Mouse (Mus musculus) heart, postnatal 10 days (tissue): ENCODE data around the gene Bcl9l. TPM values are rescaled to one million over a fixed set of nuclear protein-coding genes. Genes with fewer than 3 reads are reported as not detected.
A peak's percentile ranks its signal among the peaks of the same experiment; 100 is the strongest.

Experiments used
- DNase-seq, 2 experiments: peaks; one replicate each; pipeline ENCODE4 v3.0.0; 2021
- intact Hi-C: fragments of 180-260 bp; cut with DNase I; formaldehyde crosslinking; loops from one replicate; pipeline ENCODE4 v1.15.1; 2025
- total RNA-seq, 2 experiments: library from RNA; stranded (reverse); gene quantifications; 2 replicates each; pipeline ENCODE4 v1.2.3; 2021

Gene Bcl9l
- total RNA-seq, 2 experiments from 2014 or later: 66.8 to 73.0 TPM

DNA sequence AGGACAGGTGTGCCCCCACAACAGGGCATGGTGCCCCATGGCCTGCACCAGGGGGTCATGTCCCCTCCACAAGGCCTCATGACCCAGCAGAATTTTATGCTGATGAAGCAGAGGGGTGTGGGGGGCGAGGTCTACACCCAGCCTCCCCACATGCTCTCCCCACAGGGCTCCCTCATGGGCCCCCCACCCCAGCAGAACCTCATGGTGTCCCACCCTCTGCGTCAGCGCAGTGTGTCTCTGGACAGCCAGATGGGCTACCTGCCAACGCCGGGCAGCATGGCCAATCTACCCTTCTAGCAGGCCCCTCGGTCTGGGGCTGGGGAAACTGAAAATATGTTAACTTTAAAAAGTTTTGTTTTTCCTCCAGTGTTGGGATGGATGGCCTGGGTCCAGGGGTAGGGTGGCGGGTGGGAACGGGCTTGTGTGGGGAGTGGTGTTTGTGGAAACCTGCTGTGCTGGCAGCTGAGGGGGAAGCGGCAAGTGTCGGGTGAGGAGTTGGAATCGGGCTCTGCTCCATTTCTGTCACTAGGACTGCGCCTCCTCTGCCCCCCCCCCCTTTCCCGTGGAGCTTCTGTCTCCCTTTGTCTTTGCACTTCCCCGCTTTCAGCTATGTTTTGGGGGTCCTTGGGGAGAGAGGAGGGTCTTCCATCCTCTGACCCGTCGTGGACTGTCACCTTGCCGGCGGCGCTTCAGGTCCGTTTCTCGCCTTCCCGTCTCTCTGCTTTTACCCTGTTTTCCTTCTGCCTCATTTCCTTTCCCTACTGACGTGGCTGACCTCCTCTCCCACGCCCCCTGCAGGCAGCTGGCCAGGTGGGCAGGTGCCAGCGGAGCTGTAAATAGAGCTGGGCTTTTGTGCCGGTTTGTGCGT, 27.1 kb downstream of the Bcl9l start:
- intact Hi-C loops: loop anchor here (2.0 kb wide), 1 partner anchor 95 kb away; the partner anchor contains the start of gene Ddx6
- peak; percentile 94 to 96 for DNase-seq

DNA sequence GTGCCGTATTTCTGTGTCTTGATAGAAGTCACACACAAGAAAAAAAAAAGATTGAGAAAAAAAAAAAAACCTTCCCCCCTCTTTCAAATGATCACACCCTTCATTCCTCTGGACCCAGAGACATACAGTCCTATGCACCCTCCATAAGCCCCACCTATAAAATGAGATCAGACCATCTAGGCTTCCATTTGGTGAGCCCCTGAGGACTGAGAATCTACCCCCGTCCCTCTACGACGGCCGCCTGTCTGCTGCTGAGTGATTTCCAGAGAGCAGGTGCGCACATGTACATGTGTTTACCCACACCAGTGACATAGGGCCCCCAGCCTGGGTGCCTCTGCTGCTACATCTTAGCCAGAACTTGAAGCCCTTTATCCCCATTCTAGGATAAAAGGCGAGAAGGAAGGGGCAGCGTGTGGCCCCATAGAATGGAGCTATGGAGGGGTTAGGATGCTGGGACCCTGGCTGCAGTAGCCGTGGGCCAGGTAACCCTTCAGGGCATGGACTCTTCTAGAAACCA, 27.8 kb downstream of the Bcl9l start:
- DNase-seq: no peak
- intact Hi-C loops: loop anchor here (2.0 kb wide), 1 partner anchor 94 kb away; the partner anchor contains the start of gene Ddx6

DNA sequence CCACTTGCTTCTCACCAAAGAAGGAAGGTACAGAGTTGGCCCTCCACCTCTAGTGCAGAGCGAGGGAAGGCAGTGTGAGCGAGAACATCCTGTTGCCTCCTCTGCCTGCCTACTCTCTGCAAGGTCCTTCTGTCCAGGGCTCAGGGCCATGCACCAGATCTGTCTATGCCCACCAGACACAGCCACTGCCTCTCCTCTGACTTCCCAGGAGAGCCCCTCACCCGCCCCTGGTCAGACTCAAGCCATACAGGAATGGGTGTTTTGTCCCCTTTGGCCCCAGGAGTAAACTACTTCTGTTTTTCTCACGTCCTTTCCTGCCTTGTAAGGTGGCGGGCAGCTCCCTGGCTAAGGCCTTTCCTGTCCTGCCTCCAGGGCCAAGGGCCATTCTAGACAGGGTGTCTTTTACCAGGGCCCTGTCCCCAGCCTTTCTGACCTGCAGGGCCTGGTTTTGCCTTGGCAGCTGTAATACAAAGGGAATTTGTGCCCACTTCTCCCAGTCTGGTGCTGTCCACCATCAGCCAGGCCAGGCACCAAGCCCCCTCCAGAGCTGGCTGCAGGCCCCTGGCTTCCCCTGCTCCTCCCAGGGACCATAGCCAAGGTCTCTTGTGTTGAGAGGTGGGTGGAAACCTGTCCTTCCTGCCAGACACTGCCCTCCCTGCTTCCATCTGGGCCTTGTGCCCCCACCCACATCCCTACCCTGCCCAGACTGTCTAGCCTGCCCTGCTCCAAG, 28.4 kb downstream of the Bcl9l start:
- intact Hi-C loops: loop anchor here (2.0 kb wide), 1 partner anchor 94 kb away; the partner anchor contains the start of gene Ddx6
- DNase-seq: peak; percentile 81 to 88

DNA sequence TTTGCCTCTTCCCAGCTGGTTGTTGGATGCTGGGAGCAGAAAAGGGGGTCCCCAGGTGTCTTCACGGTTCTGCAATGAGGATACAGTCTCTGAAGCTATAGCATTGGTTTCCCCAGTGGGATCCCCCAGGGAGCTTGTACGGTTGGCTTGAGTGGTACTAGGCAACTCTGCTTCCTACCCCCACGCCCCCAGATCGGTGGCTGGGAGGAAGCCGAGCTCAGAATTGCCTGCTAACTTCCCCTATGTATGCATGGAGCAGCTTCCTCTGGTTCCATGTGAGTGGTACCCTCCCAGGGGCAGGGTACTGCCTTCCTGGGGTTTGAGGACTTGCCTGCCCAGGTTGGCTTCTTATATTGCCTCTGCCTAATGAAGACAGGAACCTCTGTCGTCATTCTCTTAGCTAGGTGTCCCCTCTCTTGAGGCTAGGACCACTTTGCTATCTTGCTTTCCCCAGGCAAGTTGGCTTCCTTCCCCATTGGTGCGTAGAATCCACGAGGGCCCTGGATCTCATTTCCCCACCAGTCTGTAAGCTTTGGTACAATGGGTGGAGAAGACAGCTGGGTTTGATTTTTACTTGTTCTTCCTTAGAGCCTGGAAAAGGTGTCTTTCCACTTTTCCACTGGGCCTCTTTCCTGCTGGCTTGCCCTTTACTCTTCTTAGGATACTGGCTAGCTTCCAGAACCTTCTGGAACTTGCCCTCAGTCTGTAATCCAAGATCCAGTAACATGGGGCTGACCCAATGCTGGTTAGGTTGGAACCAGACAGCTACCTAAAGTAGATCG, 29.5 kb downstream of the Bcl9l start:
- no peak for DNase-seq
- intact Hi-C loops: loop anchor here (2.0 kb wide), 1 partner anchor 93 kb away; the partner anchor contains the start of gene Ddx6

DNA sequence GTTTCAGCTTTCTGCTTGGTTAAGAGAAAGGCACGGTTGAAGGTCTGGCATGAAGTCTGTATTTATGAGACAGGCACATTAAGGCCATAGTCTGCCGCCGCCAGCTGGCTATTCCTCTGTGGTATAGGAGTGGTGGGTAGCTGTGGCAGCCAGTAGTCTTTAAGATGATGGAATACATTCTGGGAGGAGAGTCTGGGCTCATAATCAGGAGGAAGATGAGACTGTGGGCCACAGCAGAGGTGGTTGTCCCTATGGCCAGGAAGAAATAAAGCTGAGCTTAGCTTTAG, 30.0 kb downstream of the Bcl9l start:
- intact Hi-C loops: no loop called here
- DNase-seq: no peak

DNA sequence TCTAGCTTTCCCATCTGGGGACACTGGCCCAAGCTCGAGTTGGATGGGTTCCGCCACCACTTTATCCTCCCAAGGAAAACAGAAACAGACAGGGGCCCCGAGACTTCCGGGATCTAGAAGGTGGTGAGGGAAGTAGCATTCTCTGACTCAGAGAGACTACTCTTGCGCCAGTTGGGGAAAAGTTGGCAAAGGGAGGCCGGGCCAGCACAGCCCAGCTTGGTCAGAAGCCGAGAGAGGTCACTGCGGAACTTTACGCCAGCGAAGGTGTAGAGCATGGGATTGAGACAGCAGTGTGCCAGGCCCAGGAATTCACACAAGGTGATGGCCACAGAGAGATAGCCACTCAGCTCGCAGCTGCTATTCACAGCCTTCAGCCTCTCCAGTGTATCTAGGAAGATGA, 30.5 kb downstream of the Bcl9l start:
- peak in 1 of 2 experiments; percentile 35 for DNase-seq
- intact Hi-C loops: no loop called here

DNA sequence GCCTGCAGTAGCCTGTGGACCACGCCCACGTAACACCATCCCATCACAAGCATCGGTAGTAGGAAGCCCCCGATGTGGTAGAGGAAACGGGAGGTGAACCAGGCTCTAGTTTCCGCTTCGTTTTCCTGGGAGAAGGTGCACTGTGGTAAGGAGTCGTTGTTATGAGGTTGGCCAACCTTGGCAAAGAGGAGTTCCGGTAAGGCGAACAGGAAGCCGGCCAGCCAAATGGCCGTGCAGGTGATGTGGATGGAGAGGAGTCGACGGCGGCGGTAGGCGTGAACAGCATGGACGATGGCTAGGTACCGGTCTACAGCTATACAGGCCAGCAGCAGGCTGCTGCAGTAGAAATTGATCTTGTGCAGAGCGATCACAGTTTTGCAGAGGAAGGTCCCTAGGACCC, 31.0 kb downstream of the Bcl9l start:
- no peak for DNase-seq
- intact Hi-C loops: no loop called here

DNA sequence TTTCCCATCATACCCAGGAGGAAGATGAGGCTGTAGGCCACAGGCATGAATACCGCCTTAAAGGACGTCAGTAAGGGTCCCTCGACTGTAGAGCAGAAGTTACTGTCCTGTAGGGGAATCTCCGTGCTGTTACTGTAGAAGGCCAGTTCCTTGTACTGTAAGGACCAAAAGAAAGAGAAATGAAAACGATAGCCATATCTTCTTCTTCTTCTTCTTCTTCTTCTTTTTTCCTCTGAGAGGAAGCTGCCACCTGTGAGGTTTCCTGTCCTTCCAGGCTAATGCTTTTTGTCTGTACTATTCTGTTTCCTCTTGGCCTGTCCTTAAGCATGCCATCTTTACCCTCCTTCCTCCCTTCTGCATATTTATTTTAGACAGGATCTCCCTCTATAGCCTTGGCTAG, 31.5 kb downstream of the Bcl9l start:
- intact Hi-C loops: no loop called here

DNA sequence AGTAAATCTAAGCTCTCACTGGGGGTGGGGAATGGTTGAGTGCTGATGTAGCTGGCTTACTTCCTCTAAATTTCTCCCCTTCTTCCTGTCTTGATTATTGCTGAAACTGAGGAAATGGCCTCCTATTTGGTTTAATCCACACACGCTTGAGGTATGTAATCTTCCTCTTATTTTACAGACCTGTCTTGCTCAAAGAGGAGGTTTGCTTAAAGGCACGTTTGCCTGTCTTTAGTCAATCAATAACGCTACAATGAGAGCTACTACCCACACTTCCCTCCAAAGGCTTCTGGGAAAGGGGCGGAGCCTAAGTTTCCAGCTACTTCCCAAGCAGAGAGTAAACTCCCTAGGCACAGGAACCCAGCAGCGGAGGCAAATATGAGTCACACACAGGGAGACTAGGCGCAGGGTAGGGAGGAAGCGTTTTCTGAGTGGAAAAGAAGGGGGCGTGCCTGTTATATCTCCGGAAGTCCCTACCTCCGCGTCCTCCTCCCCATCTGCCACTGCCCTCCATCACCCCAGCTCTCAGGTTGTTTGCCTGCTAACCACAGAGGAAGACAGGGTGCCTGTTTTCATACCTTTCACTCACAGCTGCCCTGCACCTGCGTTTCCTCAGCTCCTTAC, 32.6 kb downstream of the Bcl9l start:
- intact Hi-C loops: no loop called here
- peak; percentile 59 to 66 for DNase-seq

More for the DNA sequence above, 31.5 kb downstream of the Bcl9l start:
- no peak for DNase-seq

DNA sequence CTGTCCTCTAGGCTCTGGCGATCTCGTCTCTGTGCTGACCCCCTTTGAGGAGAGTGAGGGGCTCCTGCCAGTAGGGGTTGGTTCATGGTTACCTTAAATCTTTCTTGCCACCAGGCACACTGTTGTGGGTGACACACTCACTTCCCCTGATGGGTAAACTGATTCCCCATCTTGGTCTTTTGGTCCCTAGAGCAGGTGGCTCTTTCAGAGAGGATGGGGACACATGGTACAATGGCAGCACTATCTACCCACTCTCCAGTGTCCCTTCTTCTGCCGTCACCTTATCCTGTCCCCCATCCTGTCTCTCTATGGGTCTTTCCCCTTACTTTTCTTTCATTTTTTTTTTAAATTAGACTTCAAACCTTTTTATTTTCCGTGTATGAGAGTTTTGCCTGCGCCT, 33.3 kb downstream of the Bcl9l start:
- no peak for DNase-seq
- intact Hi-C loops: no loop called here

DNA sequence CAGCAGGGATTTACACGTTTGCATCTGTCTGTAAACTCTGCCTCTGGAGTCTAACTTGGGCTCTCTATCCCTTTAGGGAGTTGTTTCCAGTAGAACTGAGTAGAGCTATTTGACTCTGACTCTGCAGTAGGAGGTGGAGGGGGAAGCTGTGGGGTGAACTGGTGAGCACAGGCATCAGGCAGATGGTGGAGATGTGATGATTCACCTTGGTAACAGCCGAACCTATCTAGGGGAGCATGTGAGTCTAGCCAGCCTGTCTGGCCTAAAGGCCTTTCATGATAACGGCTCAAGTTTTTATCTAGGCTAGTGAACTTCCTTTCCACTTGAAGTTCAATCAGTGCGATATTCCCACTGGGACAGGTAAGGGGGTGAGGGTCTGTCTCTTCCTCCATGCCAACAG, 34.7 kb downstream of the Bcl9l start:
- intact Hi-C loops: no loop called here
- no peak for DNase-seq

DNA sequence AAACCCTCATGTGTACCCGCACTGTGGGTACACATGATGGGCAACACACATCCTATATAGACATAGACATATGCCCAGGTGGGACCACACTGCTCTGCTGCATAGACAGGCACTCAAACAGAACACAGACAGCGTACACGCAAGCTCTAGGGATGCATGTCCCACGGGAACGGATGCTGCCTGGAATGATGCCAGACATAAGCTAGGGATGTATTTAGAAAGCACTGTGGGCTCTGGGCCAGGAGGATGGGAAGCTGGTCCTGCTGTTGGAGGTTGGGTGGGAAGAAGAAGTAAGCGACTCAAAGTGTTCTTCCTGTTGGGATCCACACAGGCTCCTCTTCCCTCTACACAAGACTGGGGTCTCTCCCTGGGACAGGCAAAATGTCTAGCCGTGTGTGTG, 35.4 kb downstream of the Bcl9l start:
- peak in 1 of 2 experiments; percentile 51 for DNase-seq
- intact Hi-C loops: no loop called here

DNA sequence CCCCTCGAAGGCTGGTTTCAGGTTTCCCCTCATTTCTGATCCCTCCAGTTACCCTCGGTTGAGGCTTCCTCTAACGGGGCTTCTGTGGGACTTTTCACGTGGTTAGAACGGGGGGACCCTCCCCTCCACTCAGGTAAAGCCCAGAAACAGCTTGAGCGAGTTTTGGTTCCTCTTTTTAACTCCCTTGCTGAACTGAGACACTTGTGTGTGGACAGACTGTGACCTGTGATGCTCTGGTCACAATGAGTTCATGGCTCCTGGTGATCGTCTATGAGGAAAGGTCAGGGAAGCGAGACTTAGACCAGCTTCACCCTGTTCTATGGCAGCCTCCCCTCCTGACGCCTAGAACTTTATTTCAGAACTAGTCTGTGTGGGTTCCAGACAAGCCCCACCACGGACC, 39.3 kb downstream of the Bcl9l start:
- intact Hi-C loops: no loop called here
- no peak for DNase-seq

DNA sequence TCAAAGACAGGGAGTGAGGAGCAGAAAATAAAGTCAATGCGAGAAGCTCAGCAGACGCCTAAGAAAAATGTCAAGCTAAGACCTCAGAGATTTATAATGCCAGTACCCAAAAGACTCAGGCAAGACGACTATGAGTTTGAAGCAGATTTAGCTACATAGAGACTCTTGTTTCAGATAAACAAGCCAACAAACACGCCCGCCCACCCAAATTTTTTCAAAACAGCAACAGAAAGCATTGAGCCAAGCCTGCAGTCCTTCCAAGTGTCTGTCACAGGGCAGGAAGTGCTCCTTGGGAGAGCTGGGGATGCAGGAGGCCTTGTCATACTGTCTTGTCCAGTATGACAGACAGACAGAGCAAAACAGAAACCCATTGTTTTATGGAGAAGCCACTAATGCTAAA, 41.1 kb downstream of the Bcl9l start:
- intact Hi-C loops: no loop called here
- no peak for DNase-seq

DNA sequence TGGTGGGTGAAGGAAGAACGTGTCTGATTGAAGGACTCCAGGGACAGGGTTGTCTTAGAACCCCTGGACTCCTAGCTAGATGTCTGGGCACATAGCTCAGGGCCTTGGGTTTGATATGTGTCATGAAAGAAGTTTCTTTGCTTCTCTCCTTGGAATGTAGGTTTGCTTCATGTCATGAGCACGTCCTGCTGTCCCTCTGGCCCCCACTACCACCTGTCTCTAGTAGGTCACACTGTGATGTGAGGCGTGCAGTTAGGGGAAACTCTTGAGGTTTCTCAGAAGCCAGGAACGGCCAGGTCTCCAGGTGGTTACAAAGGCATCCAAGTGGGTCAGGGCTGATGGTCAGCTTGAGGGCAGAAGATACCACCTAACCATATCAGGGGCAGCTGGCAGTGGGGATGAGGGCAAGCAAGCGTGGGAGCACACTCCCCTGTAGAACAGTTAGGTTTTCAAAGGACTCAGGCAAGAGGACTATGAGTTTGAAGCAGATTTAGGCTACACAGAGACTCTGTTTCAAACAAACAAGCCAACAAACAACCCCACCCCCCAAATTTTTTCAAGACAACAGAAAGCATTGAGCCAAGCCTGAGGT, 41.7 kb downstream of the Bcl9l start:
- DNase-seq: no peak
- intact Hi-C loops: no loop called here

DNA sequence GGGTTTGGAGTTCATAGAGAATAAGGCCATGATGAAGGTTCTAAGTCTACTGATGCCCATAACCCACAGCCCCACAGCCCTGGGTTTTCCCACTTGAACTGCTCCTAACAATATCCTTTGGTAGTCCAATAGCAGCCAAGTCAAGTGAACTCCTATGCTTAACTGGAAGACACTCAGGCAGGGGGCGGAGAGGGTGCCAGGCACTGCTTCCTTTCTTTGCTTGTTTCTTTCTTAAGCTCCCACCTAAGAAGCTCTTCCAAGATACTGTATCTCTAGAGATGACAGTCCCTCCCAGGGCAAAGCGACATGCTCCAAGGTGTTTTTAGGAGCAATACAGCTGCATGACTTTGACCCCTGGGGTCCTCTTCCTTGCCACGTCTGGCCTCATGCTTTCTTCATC, 42.4 kb downstream of the Bcl9l start:
- no peak for DNase-seq
- intact Hi-C loops: no loop called here

DNA sequence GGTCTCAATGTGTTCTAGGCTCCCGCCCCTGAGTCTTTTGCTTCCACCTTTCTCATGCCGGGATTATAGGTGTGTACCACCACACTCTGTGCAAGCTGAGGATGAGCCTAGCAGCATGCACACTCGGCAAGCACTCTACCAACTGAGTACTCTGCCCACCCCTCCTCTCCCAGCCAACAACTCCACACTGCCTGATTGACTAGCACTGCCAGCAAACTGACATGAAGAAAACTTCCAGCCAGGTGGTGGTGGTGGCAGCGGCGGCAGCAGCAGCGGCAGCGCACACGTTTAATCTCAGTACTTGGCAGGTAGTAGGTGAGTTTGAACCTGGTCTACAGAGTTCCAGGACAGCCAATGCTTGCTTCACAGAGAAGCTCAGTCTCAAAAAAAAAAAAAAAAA, 43.0 kb downstream of the Bcl9l start:
- intact Hi-C loops: no loop called here
- DNase-seq: no peak

DNA sequence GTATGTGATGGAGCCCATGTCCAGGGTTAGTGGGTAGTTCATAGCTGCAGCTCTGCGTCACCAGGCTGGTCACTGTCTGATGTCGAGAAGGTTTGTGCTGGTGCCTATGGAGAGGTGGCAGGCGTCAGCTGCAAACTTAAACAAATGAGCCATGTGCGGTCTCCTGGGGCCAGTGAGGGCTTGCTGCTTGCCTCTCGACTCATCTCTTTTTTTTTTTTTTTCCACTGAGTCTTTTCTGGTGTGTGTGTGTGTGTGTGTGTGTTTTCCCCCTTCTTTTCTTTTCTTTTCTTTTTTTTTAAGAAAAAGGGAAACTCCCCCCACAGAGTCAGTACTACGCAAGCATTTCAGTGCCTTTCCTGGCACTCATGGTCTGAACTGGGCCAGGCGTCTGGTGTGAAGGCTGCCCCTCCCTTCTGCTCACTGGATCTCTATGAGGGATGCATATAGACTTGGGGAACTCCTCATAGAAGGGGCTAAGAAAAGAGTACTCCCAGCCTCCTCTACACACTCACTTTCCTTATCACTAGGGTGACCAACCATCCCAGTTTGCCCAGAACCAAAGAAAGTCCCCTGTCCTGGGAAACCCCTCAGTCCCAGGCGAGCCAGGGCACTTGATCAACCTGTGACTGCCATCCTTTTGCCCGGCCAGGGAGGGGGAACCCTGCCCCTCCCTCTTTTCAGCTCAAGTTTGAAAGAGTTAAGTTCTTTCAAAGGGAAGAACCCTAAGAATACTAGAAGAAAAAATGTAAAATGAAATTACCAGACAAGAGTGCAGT, 43.9 kb downstream of the Bcl9l start:
- intact Hi-C loops: no loop called here
- no peak for DNase-seq

DNA sequence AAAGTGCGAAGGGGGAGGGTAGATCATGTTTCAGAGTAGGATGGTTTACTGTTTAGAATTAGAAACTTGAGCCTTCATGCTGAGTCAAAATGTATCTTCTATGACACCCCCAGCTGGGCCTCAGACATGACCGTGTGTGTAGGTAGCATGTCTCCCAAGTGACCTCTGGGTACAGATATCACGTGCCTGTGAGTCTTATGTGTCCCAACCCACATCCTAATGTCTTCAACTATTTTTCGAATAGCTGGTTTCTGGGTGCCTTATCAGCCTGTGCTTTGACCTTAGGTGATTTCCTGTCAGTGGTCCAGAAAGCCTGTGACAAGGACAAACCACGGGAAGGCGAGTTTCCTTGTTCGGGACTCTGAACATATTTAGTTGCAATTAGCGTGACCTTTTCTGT, 45.7 kb downstream of the Bcl9l start:
- intact Hi-C loops: no loop called here
- no peak for DNase-seq
